Mouse (Mus musculus) ES-E14 (cell line): ENCODE measurements around the gene Hivep3.

Experiments used
- CHD2 ChIP-seq: IDR thresholded peaks from 2 replicates; pipeline ENCODE4 v1.6.1; 2014; ENCODE audit warnings: mild to moderate bottlenecking, low read depth, low read length, inconsistent platforms
- MAFK ChIP-seq: IDR thresholded peaks from 2 replicates; pipeline ENCODE4 v1.6.1; 2014; ENCODE audit warnings: mild to moderate bottlenecking, low read depth, low read length, inconsistent platforms; ENCODE audit not compliant: insufficient read depth
- ZNF384 ChIP-seq: IDR thresholded peaks from 2 replicates; pipeline ENCODE4 v1.6.1; 2012; ENCODE audit warnings: low read depth, low read length, inconsistent platforms

- TF ChIP-seq CHD2 (no peak), MAFK (no peak), ZNF384 (no peak)
Measured at GRCm38 (mm10) chr4:119727871-119728270, 5.7 kb upstream of the Hivep3 start.
